Mouse (Mus musculus) adrenal gland, postnatal 10 days (tissue): ENCODE results near the gene Trpm3. TPM values are rescaled to one million over a fixed set of nuclear protein-coding genes. Genes with fewer than 3 reads are reported as not detected.
"Not testable (repeated sequence)": the region's sequence is repeated elsewhere in the genome, so short reads cannot be mapped to it uniquely, and the experiment has no call there.

ENCODE experiments used
- DNase-seq: peaks from one replicate; pipeline ENCODE4 v3.0.0; 2021; ENCODE audit warnings: mixed read lengths
- total RNA-seq, 2 experiments: library from RNA; stranded (reverse); gene quantifications; 2 replicates each; pipeline ENCODE4 v1.2.3; 2021

The Trpm3 gene
- total RNA-seq, 2 experiments from 2014 or later: 1.4 to 1.8 TPM

- DNase-seq: no peak
These were observed 834.9 kb downstream of the Trpm3 start for GRCm38 (mm10) chr19:22973727-22974126.

DNA sequence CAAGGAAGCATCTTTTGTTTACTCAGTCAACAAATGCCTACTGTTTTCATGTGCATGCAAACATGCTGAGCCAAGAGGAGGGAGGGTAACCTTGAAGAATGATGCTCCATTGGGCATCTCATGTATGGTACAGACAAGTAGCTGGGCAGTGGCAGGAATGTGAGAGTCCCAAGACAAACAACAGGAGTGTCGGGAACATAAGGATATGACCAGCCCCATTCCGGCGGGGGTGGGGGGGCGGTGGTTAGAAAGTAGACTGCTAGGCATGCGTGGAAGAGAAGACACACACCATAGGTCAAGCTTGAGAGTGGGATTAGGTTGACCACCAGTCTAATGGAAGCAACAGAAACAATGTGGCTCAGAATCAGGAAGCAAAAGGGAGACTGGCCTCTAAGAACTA lies 837.0 kb downstream of the Trpm3 start:
- no peak for DNase-seq

GRCm38 (mm10) chr19:22977508-22977907 lies 838.7 kb downstream of the Trpm3 start:
- DNase-seq: no peak

- DNase-seq: no peak
These were observed 839.9 kb downstream of the Trpm3 start for GRCm38 (mm10) chr19:22978763-22979162.

GRCm38 (mm10) chr19:22979191-22979590 lies 840.3 kb downstream of the Trpm3 start:
- DNase-seq: no peak

GRCm38 (mm10) chr19:22987914-22988313 lies 849.1 kb downstream of the Trpm3 start:
- no peak for DNase-seq

DNA sequence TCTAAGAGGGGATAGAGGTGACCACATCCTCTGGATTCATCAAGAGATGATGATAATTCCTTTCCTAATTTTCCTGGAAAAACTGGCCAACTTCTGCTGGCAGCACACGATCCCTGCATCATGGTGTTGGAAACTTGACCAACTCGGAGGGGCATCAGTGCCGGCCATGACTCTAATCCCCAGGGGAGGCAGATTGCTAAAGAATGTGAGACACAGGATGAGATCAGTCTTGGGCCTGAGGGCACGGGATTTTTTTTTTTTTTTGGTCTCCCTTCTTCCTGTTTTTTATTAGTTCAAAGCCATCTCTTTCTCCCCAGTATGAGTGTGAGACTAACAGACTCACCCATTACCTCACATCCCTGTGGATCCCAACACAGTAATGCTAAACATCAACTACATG lies 855.1 kb downstream of the Trpm3 start:
- DNase-seq: no peak

DNA sequence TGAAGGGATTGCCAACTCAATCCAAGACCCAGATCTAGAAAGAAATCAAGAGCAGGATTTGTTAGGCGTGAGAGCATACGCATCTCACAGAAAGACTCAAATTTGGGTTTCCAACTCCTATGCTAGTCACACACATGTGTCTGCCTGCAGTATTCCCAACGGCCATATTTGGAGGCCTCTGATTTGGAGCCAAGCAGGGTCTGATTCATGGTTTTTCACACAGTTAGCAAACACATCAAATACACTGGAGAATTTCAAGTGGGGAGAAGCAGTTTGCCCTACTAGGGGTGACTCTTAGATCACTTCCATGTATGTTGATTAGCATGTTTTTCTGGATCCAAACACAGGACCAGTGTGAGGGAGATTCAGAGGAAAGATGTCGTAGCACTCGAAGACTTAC lies 855.7 kb downstream of the Trpm3 start:
- DNase-seq: no peak

DNA sequence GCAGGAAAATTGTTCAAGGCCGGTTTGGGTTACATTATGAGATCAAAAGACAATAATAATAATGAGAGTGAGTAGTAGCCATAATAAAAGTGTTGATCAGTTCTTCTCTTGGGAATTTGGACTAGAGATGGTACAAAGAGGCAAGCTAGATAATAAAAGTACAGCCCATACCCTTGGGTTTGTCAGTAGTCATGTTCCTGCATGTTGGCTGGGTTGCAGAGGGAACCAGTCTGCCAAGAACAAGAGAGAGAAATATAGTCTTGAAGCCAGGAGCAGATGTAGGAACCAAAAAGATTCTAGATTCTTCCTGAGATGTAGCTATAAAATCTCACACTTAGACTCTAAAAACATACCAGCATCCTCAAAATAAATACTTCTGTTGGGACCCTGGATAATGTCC lies 861.4 kb downstream of the Trpm3 start:
- no peak for DNase-seq

DNA sequence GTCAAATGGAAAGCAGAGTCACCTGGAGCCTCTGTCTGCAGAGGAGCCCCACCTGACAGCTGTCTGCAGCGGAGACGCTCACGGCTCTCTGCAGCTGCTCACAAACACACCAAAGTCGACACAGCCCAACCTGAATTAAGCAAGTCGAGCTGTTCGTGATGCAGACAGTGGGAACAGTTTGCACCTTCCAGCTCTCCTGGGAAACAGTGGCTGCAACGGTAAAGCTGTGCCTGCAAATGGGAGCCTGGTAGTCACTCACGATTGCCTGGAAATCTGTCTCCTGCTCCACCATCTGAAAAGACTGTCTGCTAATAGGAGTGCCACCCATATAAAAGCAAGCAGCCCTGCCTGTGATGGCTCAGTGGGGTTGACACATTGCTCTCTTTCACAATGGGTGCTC lies 865.0 kb downstream of the Trpm3 start:
- DNase-seq: no peak

GRCm38 (mm10) chr19:23005851-23006250 lies 867.0 kb downstream of the Trpm3 start:
- DNase-seq: no peak

- DNase-seq: peak; percentile 69
These were observed 867.8 kb downstream of the Trpm3 start for GRCm38 (mm10) chr19:23006517-23007273.

DNA sequence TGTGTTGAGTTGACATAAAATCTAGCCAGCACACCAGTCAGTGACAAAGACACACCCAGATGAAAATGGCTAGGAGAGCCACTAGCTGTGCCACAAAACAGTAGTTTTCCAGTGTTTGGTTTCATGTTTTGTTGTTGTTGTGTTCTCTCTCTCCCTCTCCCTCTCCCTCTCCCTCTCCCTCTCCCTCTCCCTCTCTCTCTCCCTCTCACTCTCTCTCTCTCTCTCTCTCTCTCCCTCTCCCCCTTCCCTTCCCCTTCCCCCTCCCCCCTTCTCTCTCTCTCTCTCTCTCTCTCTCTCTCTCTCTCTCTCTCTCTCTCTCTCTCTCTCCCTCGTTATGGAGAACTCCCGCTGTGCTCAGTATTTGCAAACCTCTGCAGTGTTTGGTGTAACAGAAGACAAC lies 874.8 kb downstream of the Trpm3 start:
- no peak for DNase-seq

DNA sequence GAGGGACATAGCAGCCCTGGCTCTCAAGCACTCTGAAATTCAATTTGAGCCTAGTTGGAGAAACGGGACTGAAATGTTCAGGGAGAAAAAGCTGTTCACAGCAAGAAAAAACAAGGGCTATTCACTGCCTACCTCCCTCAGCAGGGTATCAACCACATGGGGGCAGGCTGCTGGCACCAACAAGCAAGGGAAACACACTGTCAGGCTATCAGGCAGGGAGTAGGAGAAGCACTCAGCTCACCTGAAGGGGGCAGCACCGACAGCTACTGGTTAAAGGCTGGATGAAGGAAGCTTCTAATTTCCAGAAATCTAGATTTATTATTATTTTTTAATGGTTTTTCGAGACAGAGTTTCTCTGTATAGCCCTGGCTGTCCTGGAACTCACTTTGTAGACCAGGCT lies 876.7 kb downstream of the Trpm3 start:
- peak; percentile 70 for DNase-seq

DNA sequence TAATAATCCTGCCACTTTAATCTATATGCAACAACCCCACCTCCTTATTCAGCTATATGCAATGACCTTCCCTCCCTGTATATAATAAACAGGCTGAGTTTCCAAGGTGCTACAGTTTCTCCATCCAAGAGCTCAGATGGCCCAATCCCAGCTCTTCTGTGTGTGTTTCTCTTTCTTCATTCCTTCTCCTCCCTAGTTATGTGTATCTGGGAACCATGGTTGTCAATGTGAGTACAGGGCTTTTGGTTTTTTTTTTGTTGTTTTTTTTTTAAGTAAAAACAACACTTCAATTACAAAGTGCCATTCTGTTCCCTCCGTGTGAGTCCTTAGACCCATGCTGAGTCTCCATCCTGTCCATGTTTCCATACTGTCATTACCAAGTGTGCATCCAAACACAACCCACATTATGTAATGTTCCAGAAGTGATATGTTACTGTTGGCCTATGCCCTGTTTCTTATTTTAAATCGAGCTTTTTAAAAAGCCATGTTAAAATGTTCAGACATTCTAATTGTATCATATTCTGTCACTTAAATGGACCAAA lies 879.4 kb downstream of the Trpm3 start:
- no peak for DNase-seq

DNA sequence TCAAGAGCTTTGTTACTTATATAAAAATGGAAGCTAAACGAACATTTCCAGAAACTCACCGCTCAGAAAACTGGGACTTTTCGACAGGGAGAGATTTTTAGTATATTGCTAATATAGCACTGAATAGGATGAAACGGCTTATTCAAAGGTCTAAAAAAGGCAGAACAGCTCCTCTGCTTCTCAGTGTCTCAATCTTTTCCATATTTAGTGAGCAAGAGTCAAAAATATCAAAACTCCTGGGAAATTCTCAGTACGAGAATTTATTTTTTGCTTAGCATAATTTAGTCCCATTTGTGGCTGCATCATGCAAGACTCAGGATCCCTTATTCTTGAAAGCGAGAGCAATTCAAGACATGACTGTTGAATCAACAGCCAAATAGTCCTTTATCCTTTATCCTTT lies 884.1 kb downstream of the Trpm3 start:
- DNase-seq: no peak

- no peak for DNase-seq
These were observed 884.6 kb downstream of the Trpm3 start for GRCm38 (mm10) chr19:23023316-23023960.

DNA sequence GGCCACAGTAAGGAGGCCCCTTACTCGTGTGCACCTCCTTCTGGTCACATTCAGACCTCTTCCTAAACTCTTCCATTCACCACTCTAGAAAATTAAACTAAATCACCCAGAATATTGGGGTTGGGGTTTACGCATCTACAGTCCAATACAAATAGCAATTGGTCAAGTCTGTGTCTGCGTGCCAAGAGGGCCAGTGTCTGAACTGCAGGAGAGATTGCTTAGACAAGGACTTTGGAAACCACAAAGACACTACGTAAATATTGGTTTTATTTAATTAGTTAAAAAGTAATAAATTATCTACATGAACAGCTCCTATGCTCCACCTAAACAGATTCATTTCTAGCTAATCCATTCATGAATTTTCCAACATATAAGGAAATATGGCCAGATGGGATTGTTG lies 886.0 kb downstream of the Trpm3 start:
- DNase-seq: no peak

GRCm38 (mm10) chr19:23026427-23026826 lies 887.6 kb downstream of the Trpm3 start:
- no peak for DNase-seq

DNA sequence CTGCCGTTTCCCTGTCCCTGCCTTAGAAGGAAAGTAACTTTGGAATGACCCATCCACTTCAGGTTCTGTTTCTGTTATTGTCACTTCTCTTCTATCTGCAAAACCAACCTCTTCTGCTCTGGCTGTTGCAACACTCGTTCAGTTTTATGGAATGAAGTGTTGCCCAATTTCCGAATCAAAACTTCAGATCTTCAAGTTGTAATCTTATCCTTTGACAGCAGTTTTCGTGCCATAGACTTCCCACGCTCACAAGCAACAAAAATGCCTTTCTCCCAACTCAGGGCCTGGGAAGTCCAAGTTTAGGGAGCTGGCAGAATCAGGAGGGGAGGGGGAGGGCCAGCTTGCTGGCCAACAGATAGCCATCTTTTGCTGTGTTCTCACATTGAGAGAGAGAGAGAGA lies 889.4 kb downstream of the Trpm3 start:
- no peak for DNase-seq

GRCm38 (mm10) chr19:23033343-23033742 lies 894.5 kb downstream of the Trpm3 start:
- DNase-seq: not testable (repeated sequence)

GRCm38 (mm10) chr19:23034117-23034516 lies 895.3 kb downstream of the Trpm3 start:
- no peak for DNase-seq

DNA sequence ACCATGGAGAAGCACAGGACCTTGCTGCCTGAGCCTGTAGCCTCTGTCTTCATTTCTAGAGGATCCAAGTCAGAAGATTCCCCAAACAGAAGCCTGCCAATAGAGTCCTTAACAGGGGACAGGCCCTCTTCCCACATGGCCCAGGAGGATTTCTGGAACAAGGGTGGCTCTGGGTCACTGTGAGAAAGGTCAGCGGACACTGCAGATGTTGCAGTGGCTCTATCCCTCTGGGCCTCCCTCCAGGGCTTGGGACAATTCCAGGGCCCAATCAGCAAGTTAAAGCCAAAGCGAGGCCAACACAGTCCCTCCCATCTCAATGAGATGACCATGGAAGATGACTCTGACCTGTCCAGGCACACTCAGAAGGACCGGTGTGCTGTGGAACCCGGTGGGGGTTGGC lies 896.1 kb downstream of the Trpm3 start:
- peak; percentile 89 for DNase-seq

- no peak for DNase-seq
These were observed 896.9 kb downstream of the Trpm3 start for GRCm38 (mm10) chr19:23035786-23036185.
